Mouse (Mus musculus) lung, adult 18-20 months (tissue): ENCODE data around the gene Zyg11b.

Experiments used
- DNase-seq, 2 experiments: peaks; one replicate each; pipeline ENCODE4 v3.0.0; 2022; ENCODE audit warnings: mixed read lengths in 2 of 2

The Zyg11b gene

GRCm38 (mm10) chr4:108317656-108318605 lies 17.0 kb upstream of the Zyg11b start:
- DNase-seq: no peak

GRCm38 (mm10) chr4:108314041-108314440 lies 13.1 kb upstream of the Zyg11b start:
- DNase-seq: no peak

GRCm38 (mm10) chr4:108310706-108311105 lies 9.8 kb upstream of the Zyg11b start:
- no peak for DNase-seq

GRCm38 (mm10) chr4:108302296-108302890 lies 1.5 kb upstream of the Zyg11b start:
- no peak for DNase-seq

DNA sequence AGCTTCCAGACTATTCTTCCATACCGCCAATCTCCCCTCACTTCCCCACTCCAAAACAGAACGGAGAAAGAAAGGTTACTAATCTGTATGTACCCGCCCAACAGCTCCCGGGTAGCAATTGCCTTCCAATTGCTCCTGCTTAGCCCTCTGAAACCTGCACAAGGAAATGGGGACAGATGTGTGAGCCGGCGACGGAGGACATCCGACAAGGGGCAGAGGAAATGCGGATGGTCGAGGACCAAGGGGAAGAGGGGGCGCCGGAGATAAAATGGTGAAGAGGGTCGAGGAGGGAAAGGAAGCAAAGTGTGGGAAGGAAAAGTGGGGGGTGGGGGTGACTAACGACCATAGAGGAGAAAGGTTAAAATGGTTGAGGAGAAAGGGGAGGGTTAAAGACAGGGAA lies 630 bp downstream of the Zyg11b start:
- no peak for DNase-seq

- DNase-seq: no peak
Observed at GRCm38 (mm10) chr4:108276973-108277372, 23.9 kb downstream of the Zyg11b start.

- no peak for DNase-seq
Observed at GRCm38 (mm10) chr4:108272286-108272685, 28.6 kb downstream of the Zyg11b start.

- DNase-seq: no peak
Observed at GRCm38 (mm10) chr4:108265774-108266173, 35.1 kb downstream of the Zyg11b start.

DNA sequence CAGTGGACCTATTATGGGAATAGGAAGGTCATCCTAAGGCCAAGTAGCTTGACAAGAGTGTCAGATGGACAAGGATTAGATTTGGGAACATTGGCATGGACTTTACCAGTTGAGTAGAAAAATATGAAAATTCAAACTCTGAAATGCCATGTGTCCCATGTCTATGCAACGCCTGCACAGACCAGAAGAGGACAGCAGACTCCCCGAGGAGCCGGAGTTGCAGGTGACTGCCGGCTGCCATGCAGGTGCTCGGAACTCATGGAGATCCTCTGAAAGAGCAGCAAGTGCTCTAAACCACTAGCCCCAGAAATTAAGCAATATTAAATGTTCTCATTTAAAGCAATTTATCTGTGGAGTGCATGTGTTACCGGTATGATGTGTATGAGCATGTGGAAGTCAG lies 47.6 kb downstream of the Zyg11b start:
- DNase-seq: no peak

DNA sequence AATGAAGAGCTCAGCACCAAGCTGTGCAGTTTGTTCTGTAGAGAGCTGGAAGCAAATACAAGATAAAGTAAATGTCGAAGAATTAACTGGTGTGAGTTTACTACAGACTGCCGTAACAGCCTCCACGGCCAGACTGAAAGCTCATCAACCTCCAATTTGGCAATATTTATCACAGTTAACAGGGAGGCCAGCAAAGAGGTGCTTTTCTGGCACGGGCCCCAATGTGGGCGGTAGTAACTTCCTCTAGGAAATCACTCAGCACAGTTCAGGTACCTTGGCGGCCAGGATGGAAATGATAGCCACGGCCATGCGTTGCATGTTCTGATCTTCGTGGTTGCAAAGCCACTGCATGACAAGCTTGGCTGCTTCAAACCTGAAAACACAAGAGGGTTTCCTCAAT lies 50.4 kb downstream of the Zyg11b start:
- no peak for DNase-seq

DNA sequence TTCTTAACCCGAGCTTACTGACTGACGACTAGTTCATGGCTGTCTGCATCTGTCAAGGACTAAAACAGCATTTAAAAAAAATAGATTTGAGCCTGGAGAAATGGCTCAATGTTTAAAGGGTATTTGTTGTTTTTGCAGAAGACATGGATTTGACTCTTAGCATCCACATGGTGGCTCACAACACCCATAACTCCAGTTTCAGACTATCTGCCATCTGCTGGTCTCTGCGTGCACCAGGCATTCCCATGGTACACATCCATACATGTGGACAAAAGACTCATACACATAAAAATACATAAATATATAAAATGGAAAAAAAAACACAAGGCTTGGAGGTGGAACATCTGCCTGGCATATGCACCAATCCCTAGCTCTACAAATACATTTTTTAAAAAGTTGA lies 51.6 kb downstream of the Zyg11b start:
- DNase-seq: no peak

GRCm38 (mm10) chr4:108233654-108234053 lies 67.2 kb downstream of the Zyg11b start:
- DNase-seq: no peak

GRCm38 (mm10) chr4:108225341-108225872 lies 75.5 kb downstream of the Zyg11b start:
- DNase-seq: no peak

- no peak for DNase-seq
Observed at GRCm38 (mm10) chr4:108222507-108222906, 78.4 kb downstream of the Zyg11b start.

DNA sequence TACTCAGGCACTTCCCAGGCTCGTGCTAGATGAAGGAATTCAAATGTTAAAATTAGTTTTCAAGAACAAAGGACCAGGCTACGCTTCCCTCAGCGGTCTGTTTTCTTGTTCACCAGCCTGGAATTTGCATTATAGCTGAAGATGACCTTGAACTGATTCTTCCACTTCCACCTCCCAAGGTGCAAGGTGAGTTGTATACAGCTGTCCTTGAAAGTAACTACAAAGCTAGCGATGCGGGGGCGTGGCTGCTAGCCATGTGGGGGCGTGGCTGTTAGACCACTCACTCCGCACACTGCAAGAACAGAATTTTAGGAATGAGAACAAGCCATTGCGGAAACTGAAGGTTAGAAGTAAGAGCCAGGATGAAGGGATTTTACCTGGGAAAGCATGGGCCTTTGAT lies 81.9 kb downstream of the Zyg11b start:
- peak in 1 of 2 experiments; percentile 10 for DNase-seq

DNA sequence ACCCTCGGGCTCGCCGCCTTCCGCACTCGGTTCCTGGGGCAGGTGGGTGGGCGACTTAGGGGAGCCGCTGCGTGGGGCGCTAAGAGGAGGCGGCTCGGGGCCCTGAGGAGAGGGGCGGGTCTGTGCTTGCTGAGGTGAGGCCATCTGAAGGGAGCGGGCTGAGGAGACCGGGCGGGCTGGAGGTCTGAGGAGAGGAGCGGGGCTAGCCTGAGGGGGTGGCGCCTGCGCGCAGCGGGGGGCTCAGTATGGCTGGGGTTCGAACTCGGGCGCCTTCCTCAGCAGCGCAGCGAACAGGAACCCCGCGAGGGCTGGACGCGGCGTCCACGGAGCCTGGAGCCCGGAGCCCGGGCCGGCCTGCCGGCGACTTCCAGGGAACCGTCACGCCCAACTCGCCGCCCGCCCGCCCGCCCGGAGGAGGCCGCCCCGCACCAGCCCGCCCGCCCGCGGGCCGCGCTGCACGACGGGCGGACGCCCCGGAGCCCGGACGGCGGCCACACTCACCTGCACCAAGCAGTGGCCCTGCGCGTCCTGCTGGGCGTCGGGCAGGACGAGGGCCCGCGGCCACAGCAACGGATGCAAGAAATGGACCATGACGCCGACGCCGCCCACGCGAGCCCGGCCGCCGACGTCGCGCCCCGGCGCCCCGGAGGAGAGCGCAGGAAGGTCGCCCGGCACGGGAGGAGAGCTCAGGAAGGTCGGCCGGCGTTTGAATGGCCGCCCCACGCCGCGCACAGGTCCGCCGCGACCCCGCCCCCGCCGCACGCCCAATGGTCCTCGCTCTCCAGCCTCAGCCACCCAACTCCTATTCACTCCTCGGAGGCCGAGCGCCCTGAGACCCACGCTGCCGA lies 83.3 kb downstream of the Zyg11b start, which contains the start of gene Zyg11a:
TSS of gene Zyg11a (minus strand) at position 717 of the 848 bp plus-strand sequence.
- DNase-seq: no peak

DNA sequence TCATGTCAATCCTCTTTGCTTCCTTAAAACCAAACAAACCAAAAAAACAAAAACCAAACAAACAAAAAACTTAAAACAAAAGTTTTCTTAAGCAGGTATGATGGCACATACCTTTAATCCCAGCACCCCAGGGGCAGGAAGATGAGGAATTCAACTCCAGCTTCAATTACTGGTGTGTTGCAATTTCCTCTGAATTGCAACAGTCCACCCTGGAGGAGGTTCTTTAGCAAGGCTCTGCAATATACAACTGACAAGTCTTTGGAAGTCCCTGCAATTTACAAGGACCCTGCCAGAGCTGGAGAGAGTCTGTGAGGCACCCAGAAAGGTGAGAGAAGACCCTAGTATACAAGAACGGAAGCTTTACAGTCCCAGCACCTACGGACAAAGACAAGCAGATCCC lies 87.9 kb downstream of the Zyg11b start:
- DNase-seq: no peak

DNA sequence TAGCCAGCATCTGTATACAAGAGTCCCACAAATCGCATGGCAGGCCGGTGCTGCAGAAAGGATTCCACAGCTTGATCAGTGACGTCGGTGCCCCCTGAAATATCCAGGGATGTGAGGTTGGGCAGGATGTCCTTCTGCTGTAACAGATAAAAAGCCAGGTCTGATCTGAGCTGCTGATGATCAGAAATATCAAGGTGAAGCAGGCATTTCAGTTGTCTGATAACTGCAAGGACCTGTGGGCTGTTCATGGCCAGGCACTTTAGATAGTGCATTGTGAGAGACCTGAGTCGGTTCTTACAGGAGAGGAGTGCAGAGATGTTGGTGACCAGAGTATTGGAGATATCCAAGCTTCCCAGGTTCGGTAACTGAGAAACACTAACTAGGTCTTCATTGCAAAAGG lies 96.3 kb downstream of the Zyg11b start:
- DNase-seq: no peak

DNA sequence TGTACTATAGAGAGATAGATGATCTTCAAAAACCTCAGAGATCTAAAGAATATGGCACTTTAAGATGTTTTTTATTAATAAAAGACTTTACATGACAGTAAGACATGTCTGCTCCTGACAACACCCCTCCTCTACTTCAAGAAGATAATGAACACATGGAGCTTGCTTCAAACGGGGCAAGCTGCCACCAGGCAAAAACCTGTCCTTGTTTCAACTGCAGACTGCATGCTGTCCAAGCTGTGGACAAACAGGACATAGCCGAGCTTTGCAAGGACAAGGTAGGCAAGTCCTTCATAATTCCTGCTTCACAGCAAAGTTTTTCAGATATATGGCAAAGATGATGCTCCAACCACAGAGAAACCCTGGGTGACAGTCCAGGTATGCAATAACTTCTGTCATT lies 101.7 kb downstream of the Zyg11b start:
- DNase-seq: no peak

DNA sequence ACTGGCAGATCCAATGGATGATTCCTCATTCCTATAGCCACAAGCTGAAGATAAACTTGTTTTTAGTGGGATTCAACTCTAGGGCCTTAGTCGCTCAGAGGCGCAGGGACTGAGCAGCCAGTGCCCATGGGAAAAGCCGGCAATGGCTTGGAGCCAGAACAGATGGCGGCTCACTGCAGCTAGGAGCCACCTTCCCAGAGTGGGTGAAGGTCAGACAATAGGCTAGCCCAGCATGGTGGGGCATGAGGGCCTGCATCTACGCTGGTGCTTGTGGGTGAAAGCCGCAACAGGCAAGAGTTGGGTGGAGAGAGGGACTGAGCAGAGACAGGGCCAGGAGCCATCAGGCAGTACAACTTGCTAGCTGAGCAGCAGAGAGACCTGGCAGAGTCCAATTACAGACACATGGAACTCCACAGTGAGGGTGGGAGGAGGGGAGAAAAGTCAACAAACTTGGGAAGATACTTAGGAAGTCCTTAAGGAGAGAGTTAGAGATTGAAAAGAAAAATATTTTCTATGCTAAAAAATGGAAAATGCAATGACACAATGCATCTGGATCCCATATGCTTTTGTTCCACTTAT lies 104.5 kb downstream of the Zyg11b start:
- no peak for DNase-seq

DNA sequence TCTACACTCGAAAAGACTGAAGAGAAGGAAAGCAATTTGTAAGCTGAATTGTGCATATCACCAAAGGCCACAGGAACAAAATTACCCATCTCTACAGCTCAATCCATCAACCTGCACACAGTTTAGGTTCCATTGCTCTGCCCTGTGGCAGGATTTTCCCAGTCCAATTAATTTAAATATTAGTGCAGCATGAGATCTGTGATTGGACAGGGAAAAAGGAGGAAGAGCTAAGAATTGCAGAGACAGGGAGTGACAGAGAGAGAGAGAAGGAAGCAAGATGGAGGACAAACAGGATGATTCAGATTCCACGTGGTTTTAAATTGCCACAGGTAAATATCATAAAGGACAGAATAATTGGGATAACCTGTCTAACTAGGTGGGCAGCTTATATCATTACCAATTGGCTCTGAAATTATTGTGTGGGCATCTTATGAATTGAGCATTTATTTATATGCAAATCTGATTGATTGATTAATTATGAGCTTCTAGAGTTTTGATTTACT lies 108.0 kb downstream of the Zyg11b start:
- DNase-seq: no peak

GRCm38 (mm10) chr4:108182278-108182677 lies 118.6 kb downstream of the Zyg11b start:
- no peak for DNase-seq
